Mouse (Mus musculus) liver, embryonic 12.5 days (tissue): ENCODE results near the gene Aqp1. TPM values are rescaled to one million over a fixed set of nuclear protein-coding genes. Genes with fewer than 3 reads are reported as not detected.

Experiments
- ATAC-seq: fragments of 200-750 bp; cut with Nextera tagmentation; 2 replicates; pipeline ENCODE4 v1.8.0; 2017; ENCODE audit warnings: moderate number of reproducible peaks, mild to moderate bottlenecking, moderate library complexity
- H3K27ac ChIP-seq: fragments of 300-500 bp; sonication (generic); 2 replicates; pipeline ENCODE4 v1.5.1; 2016; ENCODE audit warnings: mild to moderate bottlenecking
- H3K27me3 ChIP-seq: fragments of 300-500 bp; sonication (generic); replicated peaks from 2 replicates; pipeline ENCODE4 v1.6.1; 2016; ENCODE audit warnings: mild to moderate bottlenecking, moderate library complexity
- H3K36me3 ChIP-seq: fragments of 300-500 bp; sonication (generic); 2 replicates; pipeline ENCODE4 v1.6.1; 2016; ENCODE audit warnings: mild to moderate bottlenecking, moderate library complexity
- H3K4me1 ChIP-seq: fragments of 300-500 bp; sonication (generic); 2 replicates; pipeline ENCODE4 v1.6.1; 2016
- H3K4me2 ChIP-seq: fragments of 300-500 bp; sonication (generic); 2 replicates; pipeline ENCODE4 v1.6.1; 2016; ENCODE audit warnings: mild to moderate bottlenecking, moderate library complexity
- H3K4me3 ChIP-seq: fragments of 300-500 bp; sonication (generic); 2 replicates; pipeline ENCODE4 v1.5.1; 2016; ENCODE audit warnings: mild to moderate bottlenecking, moderate library complexity
- H3K9ac ChIP-seq: fragments of 300-500 bp; sonication (generic); 2 replicates; pipeline ENCODE4 v1.6.1; 2016; ENCODE audit warnings: mild to moderate bottlenecking, moderate library complexity
- H3K9me3 ChIP-seq: fragments of 300-500 bp; sonication (generic); replicated peaks from 2 replicates; pipeline ENCODE4 v1.6.1; 2016; ENCODE audit warnings: mild to moderate bottlenecking, moderate library complexity
- WGBS: fragments of 180-500 bp; shearing (Covaris S2); methylation state at CpG from one replicate; pipeline ENCODE4 v1.1.7; 2016; ENCODE audit not compliant: insufficient replicate concordance; 5-methylcytosine and 5-hydroxymethylcytosine counted together
- polyA plus RNA-seq: library from polyadenylated mRNA; unstranded; fragments of >200 nt; fragmentation: Nextera tagmentation; extraction: Ambion mirVana; gene quantifications from 2 replicates; pipeline ENCODE4 v1.2.1, GENCODE M21; 2016

The Aqp1 gene
- polyA plus RNA-seq, 1 experiment from 2014 or later: 29.1 TPM

- H3K27ac ChIP-seq: 0 out of 2 replicates have a peak overlapping the region, but pooled peaks have one; percentile 17
- no peak overlapping the region for H3K9ac ChIP-seq
- peaks cover 17% of the 10 kb centered on the region; the same call in 1 of the 2 replicates for H3K36me3 ChIP-seq
- H3K9me3 ChIP-seq: no peaks in the 10 kb centered on the region
- peaks cover 39% of the 10 kb centered on the region for H3K4me1 ChIP-seq
- H3K4me2 ChIP-seq: no peak overlapping the region
- no peak for ATAC-seq
- WGBS: 78% methylated on average over 4 of the region's 4 CpGs
- no peak overlapping the region for H3K4me3 ChIP-seq
- H3K27me3 ChIP-seq: no peaks in the 10 kb centered on the region
These were observed 13.0 kb downstream of the Aqp1 start for GRCm38 (mm10) chr6:55349231-55349630.

DNA sequence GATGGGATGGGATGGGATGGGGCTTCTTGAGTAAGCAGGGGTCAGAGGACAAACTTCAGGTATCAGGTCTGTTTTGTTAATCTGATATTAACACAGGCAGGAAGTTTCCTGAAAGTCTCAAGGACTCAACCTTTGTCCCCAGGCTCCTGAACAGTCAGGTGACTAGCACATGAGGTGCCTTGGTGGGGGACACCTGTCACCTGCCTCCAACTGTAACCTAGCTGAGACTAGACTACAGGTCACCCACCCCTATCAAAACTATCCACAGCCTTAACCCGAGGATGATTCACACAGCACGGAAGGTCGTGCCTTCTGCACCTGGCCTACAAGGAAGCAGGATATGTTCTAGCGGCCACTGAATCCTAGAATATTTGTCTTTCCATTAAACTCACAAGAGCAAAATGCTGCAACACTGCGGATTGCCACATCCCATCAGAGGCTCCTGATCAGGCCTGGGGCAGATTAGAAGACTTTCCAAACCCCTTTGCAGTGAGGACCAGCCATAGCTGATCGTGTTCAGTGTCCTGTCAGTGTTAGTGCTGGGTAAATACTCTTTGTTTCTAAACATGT, 14.2 kb downstream of the Aqp1 start:
- Histone ChIP-seq H3K27me3 (no peaks in the 10 kb centered on the region), H3K36me3 (peaks cover 17% of the 10 kb centered on the region; the same call in 1 of the 2 replicates), H3K4me2 (no peak overlapping the region), H3K27ac (no peak overlapping the region), H3K4me3 (no peak overlapping the region), H3K9me3 (no peaks in the 10 kb centered on the region), H3K4me1 (peaks cover 41% of the 10 kb centered on the region), H3K9ac (no peak overlapping the region)
- WGBS: 82% methylated on average over 6 of the region's 6 CpGs
- ATAC-seq: no peak

- no peak overlapping the region for H3K4me2 ChIP-seq
- no peaks in the 10 kb centered on the region for H3K9me3 ChIP-seq
- H3K36me3 ChIP-seq: peaks cover 9% of the 10 kb centered on the region; the same call in 1 of the 2 replicates
- WGBS: 70% methylated on average over 7 of the region's 7 CpGs
- H3K4me3 ChIP-seq: no peak overlapping the region
- no peak for ATAC-seq
- H3K9ac ChIP-seq: no peak overlapping the region
- peaks cover 46% of the 10 kb centered on the region for H3K4me1 ChIP-seq
- no peak overlapping the region for H3K27ac ChIP-seq
- H3K27me3 ChIP-seq: no peaks in the 10 kb centered on the region
These were observed 15.5 kb downstream of the Aqp1 start for GRCm38 (mm10) chr6:55351712-55352111.

GRCm38 (mm10) chr6:55353711-55354445, 17.6 kb downstream of the Aqp1 start:
- no peak overlapping the region for H3K4me2 ChIP-seq
- peaks cover 45% of the 10 kb centered on the region for H3K4me1 ChIP-seq
- H3K27ac ChIP-seq: no peak overlapping the region
- no peak for ATAC-seq
- H3K9me3 ChIP-seq: no peaks in the 10 kb centered on the region
- H3K9ac ChIP-seq: no peak overlapping the region
- H3K27me3 ChIP-seq: no peaks in the 10 kb centered on the region
- WGBS: 72% methylated on average over 12 of the region's 12 CpGs
- no peak overlapping the region for H3K4me3 ChIP-seq
- no peaks in the 10 kb centered on the region for H3K36me3 ChIP-seq

GRCm38 (mm10) chr6:55354456-55355117, 18.4 kb downstream of the Aqp1 start:
- H3K4me2 ChIP-seq: no peak overlapping the region
- no peaks in the 10 kb centered on the region for H3K27me3 ChIP-seq
- no peak overlapping the region for H3K4me3 ChIP-seq
- H3K36me3 ChIP-seq: no peaks in the 10 kb centered on the region
- H3K4me1 ChIP-seq: peaks cover 49% of the 10 kb centered on the region
- WGBS: 71% methylated on average over 4 of the region's 4 CpGs
- no peak for ATAC-seq
- H3K9me3 ChIP-seq: no peaks in the 10 kb centered on the region
- H3K9ac ChIP-seq: no peak overlapping the region
- no peak overlapping the region for H3K27ac ChIP-seq

- Histone ChIP-seq H3K4me1 (peaks cover 59% of the 10 kb centered on the region), H3K36me3 (no peaks in the 10 kb centered on the region), H3K4me3 (no peak overlapping the region), H3K9me3 (no peaks in the 10 kb centered on the region), H3K4me2 (no peak overlapping the region), H3K27ac (peak overlapping the region; percentile 68), H3K27me3 (no peaks in the 10 kb centered on the region), H3K9ac (no peak overlapping the region)
- no peak for ATAC-seq
- 54% methylated on average over 7 of the region's 7 CpGs for WGBS
These were observed 19.3 kb downstream of the Aqp1 start for GRCm38 (mm10) chr6:55355575-55355974.

DNA sequence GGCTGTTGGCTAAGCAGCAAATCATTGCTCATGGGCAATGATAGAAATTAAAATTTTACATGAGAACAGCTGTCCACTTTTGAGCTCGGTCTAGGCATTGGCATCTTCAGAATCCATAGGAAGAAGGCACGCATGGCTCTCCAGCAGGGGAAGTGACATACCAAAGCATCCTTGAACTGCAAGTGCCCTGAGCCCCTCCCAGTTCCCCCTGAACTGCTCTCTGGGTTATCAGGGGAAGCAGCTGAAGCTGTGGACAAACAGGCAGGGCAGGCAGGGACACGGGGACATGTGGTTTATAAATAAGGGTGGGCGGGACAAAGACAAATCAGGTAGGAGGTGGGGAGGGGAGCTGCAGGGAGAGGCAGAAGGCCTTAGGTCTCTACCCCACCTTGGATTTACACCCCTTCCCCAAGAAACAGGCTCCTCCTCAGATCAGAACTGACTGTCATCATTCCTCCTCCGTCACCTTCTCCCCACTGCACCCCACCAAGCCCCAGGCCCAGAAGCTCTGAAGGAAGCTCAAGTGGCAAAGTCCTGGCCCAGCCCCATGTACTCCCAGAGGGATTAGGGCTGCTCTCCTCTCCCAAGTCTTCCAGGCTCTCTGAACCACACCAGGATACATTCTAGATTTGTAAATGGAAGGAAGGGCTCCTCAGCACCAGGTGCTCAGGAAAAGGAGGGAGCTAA, 19.9 kb downstream of the Aqp1 start:
- WGBS: 17% methylated on average over 5 of the region's 5 CpGs
- Histone ChIP-seq H3K4me3 (no peak overlapping the region), H3K36me3 (no peaks in the 10 kb centered on the region), H3K9ac (0 out of 2 replicates have a peak overlapping the region, but pooled peaks have one; percentile 36), H3K4me1 (peaks cover 64% of the 10 kb centered on the region), H3K27me3 (no peaks in the 10 kb centered on the region), H3K9me3 (no peaks in the 10 kb centered on the region), H3K4me2 (peak overlapping the region; percentile 29), H3K27ac (peak overlapping the region; percentile 68)
- ATAC-seq: peak; percentile 57

DNA sequence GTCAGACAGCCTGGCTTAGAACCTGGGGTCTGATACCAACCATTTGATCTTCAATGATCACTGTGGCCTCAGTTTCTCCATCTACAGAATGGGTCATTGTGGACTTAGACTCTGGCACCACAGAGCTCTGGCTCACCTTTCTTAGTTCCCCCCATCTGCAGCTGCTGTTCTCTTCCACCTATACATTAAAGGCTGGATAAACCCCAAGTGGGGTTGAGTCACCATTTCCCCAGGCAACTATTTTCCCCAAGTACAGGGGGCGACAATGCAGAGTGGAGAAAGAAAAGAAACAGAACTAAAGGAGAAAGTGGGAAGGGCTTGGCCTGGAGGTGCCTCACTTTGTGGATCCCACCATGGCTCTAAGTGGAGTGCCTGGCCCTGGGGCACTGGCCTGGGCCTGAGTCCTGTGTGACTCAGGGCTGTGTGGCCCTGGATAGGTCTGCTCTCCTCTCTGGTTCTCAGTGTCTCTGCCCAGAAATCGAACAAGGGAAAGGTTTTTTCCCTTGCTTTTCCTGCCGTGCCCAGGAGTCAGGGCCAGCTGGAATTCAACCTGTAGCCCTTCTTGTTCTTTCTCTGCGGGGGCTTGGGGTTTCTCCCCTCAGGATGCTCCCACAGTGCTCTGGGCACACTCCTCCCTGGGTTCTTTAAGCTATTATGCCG, 20.9 kb downstream of the Aqp1 start:
- H3K27me3 ChIP-seq: no peaks in the 10 kb centered on the region
- peak overlapping the region; percentile 81 for H3K27ac ChIP-seq
- peaks cover 68% of the 10 kb centered on the region for H3K4me1 ChIP-seq
- 74% methylated on average over 5 of the region's 5 CpGs for WGBS
- no peak overlapping the region for H3K4me3 ChIP-seq
- ATAC-seq: no peak
- H3K9me3 ChIP-seq: no peaks in the 10 kb centered on the region
- H3K4me2 ChIP-seq: no peak overlapping the region
- H3K9ac ChIP-seq: peak overlapping the region; percentile 24
- no peaks in the 10 kb centered on the region for H3K36me3 ChIP-seq

DNA sequence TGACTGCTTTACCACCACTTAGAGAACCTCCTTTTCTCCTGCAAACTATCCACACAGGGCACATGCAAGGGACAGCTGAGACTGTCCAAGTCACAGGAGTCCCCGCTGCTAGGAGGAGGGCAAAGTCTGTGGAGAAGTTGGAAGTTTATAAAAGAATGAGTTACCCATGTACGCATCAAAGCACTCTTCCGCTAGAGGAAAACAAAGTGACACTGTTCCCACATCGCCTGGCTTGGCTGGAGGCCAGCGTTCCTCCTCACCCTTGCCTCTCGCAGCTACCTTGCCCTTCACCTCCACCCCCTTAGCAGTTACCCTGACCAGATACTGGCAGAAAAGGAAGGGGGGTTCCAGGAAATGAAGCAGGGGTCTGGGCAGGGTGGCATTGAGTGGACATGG, 21.4 kb downstream of the Aqp1 start:
- no peaks in the 10 kb centered on the region for H3K36me3 ChIP-seq
- no peak overlapping the region for H3K4me3 ChIP-seq
- no peak overlapping the region for H3K4me2 ChIP-seq
- no peaks in the 10 kb centered on the region for H3K9me3 ChIP-seq
- peaks cover 71% of the 10 kb centered on the region for H3K4me1 ChIP-seq
- H3K27me3 ChIP-seq: no peaks in the 10 kb centered on the region
- WGBS: 84% methylated on average over 6 of the region's 6 CpGs
- peak overlapping the region; percentile 24 for H3K9ac ChIP-seq
- no peak for ATAC-seq
- peak overlapping the region; percentile 81; the same call in 1 of the 2 replicates for H3K27ac ChIP-seq

DNA sequence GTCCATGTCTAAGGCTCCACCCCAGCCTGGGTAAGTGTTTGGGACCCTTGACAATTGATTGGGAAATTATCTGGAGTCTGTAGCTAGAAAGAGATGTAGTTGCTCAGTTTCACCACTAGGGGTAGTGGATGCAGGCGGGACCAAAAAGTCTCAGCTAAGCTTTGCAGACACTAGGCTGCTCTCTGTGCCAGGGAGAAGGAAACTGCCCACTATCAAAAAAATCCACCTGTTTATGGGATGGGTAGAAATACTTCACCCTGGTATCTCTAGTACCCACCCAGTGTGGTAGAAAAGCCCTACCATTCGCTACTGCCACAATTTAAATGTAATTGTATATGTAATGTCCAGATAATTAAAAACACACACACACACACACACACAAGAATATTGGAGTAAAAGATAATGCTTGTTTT, 22.5 kb downstream of the Aqp1 start:
- Histone ChIP-seq H3K4me2 (peak overlapping the region; percentile 35), H3K27ac (peak overlapping the region; percentile 81), H3K9me3 (no peaks in the 10 kb centered on the region)

GRCm38 (mm10) chr6:55362663-55363062, 26.4 kb downstream of the Aqp1 start:
- no peak for ATAC-seq
- no peak overlapping the region for H3K27ac ChIP-seq

More for the DNA sequence above, 22.5 kb downstream of the Aqp1 start:
- peaks cover 81% of the 10 kb centered on the region for H3K4me1 ChIP-seq
- no peaks in the 10 kb centered on the region for H3K27me3 ChIP-seq
- H3K36me3 ChIP-seq: no peaks in the 10 kb centered on the region
- H3K4me3 ChIP-seq: no peak overlapping the region
- peak overlapping the region; percentile 25; the same call in 1 of the 2 replicates for H3K9ac ChIP-seq
- 19% methylated on average over 2 of the region's 2 CpGs for WGBS
- peak; percentile 93 for ATAC-seq

More at GRCm38 (mm10) chr6:55362663-55363062, 26.4 kb downstream of the Aqp1 start:
- Histone ChIP-seq H3K9me3 (no peaks in the 10 kb centered on the region), H3K4me3 (no peak overlapping the region), H3K4me2 (no peak overlapping the region), H3K36me3 (no peaks in the 10 kb centered on the region), H3K9ac (no peak overlapping the region), H3K27me3 (no peaks in the 10 kb centered on the region), H3K4me1 (peaks cover 80% of the 10 kb centered on the region)
- 61% methylated on average over 1 of the region's 1 CpGs for WGBS
